Mouse (Mus musculus) liver, embryonic 13.5 days (tissue): ENCODE measurements around the gene Sppl2b. TPM values are rescaled to one million over a fixed set of nuclear protein-coding genes. Genes with fewer than 3 reads are reported as not detected.

ENCODE experiments used
- ATAC-seq: fragments of 200-750 bp; cut with Nextera tagmentation; 2 replicates; pipeline ENCODE4 v1.8.0; 2017; ENCODE audit warnings: low read depth, mild to moderate bottlenecking, moderate number of reproducible peaks, moderate library complexity
- DNase-seq: peaks from one replicate; pipeline ENCODE4 v3.0.0; 2022
- H3K27ac ChIP-seq: fragments of 300-500 bp; sonication (generic); 2 replicates; pipeline ENCODE4 v1.5.1; 2015; ENCODE audit warnings: moderate library complexity, mild to moderate bottlenecking, inconsistent platforms
- H3K27me3 ChIP-seq: fragments of 300-500 bp; sonication (generic); 2 replicates; pipeline ENCODE4 v1.6.1; 2015; ENCODE audit warnings: mild to moderate bottlenecking, inconsistent platforms
- H3K36me3 ChIP-seq: fragments of 300-500 bp; sonication (generic); 2 replicates; pipeline ENCODE4 v1.6.1; 2015; ENCODE audit warnings: mild to moderate bottlenecking, inconsistent platforms
- H3K4me1 ChIP-seq: fragments of 300-500 bp; sonication (generic); replicated peaks from 2 replicates; pipeline ENCODE4 v1.6.1; 2015; ENCODE audit warnings: inconsistent platforms
- H3K4me2 ChIP-seq: fragments of 300-500 bp; sonication (generic); 2 replicates; pipeline ENCODE4 v1.6.1; 2015; ENCODE audit warnings: inconsistent platforms, mild to moderate bottlenecking, moderate library complexity
- H3K4me3 ChIP-seq: fragments of 300-500 bp; sonication (generic); replicated peaks from 2 replicates; pipeline ENCODE4 v1.5.1; 2015; ENCODE audit warnings: mild to moderate bottlenecking, inconsistent platforms
- H3K9ac ChIP-seq: fragments of 300-500 bp; sonication (generic); 2 replicates; pipeline ENCODE4 v1.6.1; 2015; ENCODE audit warnings: mild to moderate bottlenecking, inconsistent platforms
- H3K9me3 ChIP-seq: fragments of 300-500 bp; sonication (generic); replicated peaks from 2 replicates; pipeline ENCODE4 v1.6.1; 2016; ENCODE audit warnings: inconsistent platforms
- WGBS: fragments of 180-500 bp; shearing (Covaris S2); methylation state at CpG from one replicate; pipeline ENCODE4 v1.1.7; 2015; ENCODE audit not compliant: insufficient replicate concordance; 5-methylcytosine and 5-hydroxymethylcytosine counted together
- polyA plus RNA-seq: library from polyadenylated mRNA; unstranded; fragments of >200 nt; fragmentation: Nextera tagmentation; extraction: Ambion mirVana; gene quantifications from 2 replicates; pipeline ENCODE4 v1.2.1, GENCODE M21; 2015

Sppl2b gene
- polyA plus RNA-seq, 1 experiment from 2014 or later, result 56.8 TPM

DNA sequence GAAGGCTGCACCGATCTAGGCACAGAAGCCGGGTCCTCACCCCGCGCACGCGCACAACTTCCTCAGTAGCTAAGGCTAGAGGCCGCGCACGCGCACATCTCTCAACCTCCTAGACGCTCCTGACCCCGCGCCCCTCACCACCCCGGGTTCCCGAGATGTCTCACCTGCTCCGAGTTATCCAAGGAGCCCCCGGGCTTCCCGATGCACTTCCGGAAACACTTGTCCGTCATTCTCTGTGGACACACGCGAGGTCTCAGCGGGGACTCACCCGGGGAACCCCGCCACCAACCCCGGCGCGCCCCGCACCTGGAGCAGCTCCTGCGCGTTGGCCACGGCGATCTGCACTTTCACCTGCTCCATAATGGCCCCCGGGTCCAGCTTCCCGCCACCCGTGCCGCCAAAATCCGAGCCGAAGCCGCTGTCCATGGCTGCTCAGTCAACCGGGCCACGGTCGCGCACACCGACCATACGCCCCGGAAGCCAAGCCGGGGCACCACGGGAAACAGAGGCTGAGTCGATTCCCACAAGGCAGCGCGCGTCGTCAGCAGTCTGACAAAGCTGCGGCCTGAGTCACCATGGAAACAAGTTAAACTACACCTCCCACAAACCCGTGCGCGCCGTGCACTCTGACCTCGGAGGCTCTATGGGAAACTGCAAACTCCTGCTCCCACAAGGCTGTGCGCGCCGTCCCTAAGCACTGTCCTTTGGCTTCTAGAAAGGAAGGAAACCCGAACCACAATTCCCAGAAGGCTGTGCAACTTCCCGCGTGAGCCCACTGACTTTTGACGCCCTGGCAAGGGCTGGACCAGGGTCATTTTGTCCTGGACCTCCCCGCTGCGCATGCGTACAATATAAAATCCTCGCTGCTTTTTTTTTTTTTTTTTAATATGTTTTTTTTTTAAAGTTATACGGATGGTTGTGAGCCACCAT, 45.5 kb downstream of the Sppl2b start, which contains the start of gene Timm13:
Timm13 (minus strand) TSS at position 652 of the 930 bp plus-strand sequence.
- WGBS, result under 1% methylated on average over 72 of the region's 72 CpGs
- peak; percentile 98 for DNase-seq
- peak within 1 kb of the TSS; percentile 79 for H3K4me3 ChIP-seq

DNA sequence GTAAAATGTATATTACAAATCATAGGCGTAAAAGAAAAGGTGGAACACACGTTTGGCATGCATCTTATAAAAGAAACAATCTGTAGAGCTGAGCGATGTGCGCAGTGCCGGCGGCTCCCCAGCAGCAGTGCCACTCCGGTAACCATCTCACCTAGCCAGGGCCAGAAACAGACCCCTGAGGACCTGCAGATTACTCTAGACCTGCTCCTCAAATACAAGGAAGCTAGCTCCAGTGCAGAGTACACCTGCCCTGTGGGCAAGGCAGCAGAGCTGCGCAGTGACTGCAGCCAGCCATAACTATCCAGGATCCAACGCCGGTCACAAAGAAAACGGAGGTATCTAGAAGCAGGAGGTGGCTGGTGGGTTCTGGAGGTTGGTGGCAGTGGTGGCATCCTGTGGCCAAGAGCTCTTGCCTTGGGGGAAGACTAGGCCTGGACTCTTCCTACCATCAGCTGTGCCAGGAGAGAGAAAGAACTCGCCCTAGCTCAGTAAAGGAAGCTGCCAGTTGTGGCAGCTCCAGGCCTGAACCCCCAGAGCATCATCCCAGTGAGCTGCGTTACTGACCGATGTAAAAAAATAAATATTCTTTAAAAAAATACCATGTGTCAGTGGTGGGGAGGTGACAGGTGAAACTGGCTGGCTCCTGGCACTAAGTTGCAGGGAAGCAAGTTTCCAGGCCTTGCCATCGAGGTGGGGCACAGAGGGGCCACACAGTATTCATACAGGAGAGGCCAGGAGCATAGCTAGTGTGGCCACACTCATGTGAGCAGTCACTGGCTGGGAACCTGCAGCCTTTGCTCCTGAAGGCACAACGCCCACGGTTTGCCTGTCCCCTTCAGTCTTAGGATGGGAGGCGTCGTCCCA, 46.6 kb downstream of the Sppl2b start:
- DNase-seq (no peak), ATAC-seq (no peak)
- Histone ChIP-seq H3K4me1 (peaks cover 37% of the 10 kb centered on the region), H3K4me2 (peak overlapping the region; percentile 89), H3K36me3 (peaks cover 62% of the 10 kb centered on the region), H3K9ac (peak overlapping the region; percentile 44), H3K4me3 (peak overlapping the region; percentile 79), H3K9me3 (no peaks in the 10 kb centered on the region), H3K27me3 (no peaks in the 10 kb centered on the region), H3K27ac (peak overlapping the region; percentile 68)
- WGBS, result 86% methylated on average over 19 of the region's 19 CpGs

More for the DNA sequence above, 45.5 kb downstream of the Sppl2b start, which contains the start of gene Timm13:
- Histone ChIP-seq H3K9me3 (no peaks in the 10 kb centered on the region), H3K27me3 (no peaks in the 10 kb centered on the region), H3K27ac (peak within 1 kb of the TSS; percentile 86), H3K9ac (peak within 1 kb of the TSS; percentile 83), H3K36me3 (peaks cover 53% of the 10 kb centered on the region), H3K4me1 (peaks cover 37% of the 10 kb centered on the region), H3K4me2 (peak within 1 kb of the TSS; percentile 89)
- peak; percentile 92 for ATAC-seq

GRCm38 (mm10) chr10:80902273-80902940, 47.3 kb downstream of the Sppl2b start:
- Histone ChIP-seq H3K36me3 (peaks cover 66% of the 10 kb centered on the region), H3K4me1 (peaks cover 34% of the 10 kb centered on the region), H3K27ac (no peak overlapping the region), H3K4me3 (no peak overlapping the region), H3K27me3 (no peaks in the 10 kb centered on the region), H3K9ac (no peak overlapping the region), H3K4me2 (no peak overlapping the region), H3K9me3 (no peaks in the 10 kb centered on the region)
- ATAC-seq (no peak), DNase-seq (no peak)
- 86% methylated on average over 9 of the region's 9 CpGs for WGBS

DNA sequence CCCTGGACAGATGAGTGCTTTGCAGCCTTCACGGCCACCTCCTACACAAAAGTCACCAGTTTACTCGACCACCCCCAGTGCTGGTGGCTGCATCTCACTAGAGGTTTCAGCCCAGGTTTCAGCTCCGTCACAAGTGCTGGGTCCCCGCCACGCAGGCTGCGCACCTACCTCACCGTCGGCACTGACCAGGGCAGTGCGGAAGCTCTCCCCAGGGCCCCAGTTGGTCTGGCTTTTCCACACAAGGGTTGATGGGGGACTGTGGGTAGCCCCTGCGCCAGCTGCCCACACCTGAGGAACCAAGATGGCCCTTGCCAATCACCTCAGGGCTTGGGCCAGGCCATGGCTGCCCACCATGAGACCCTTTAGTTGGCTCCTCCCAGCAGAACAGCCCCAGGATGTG, 48.2 kb downstream of the Sppl2b start:
- H3K4me2 ChIP-seq, result no peak overlapping the region
- no peak overlapping the region for H3K4me3 ChIP-seq
- ATAC-seq (no peak), DNase-seq (no peak)
- peaks cover 67% of the 10 kb centered on the region for H3K36me3 ChIP-seq
- WGBS, result 86% methylated on average over 10 of the region's 10 CpGs
- H3K4me1 ChIP-seq, result peaks cover 26% of the 10 kb centered on the region
- H3K27me3 ChIP-seq, result no peaks in the 10 kb centered on the region
- no peaks in the 10 kb centered on the region for H3K9me3 ChIP-seq
- no peak overlapping the region for H3K27ac ChIP-seq
- H3K9ac ChIP-seq, result no peak overlapping the region

DNA sequence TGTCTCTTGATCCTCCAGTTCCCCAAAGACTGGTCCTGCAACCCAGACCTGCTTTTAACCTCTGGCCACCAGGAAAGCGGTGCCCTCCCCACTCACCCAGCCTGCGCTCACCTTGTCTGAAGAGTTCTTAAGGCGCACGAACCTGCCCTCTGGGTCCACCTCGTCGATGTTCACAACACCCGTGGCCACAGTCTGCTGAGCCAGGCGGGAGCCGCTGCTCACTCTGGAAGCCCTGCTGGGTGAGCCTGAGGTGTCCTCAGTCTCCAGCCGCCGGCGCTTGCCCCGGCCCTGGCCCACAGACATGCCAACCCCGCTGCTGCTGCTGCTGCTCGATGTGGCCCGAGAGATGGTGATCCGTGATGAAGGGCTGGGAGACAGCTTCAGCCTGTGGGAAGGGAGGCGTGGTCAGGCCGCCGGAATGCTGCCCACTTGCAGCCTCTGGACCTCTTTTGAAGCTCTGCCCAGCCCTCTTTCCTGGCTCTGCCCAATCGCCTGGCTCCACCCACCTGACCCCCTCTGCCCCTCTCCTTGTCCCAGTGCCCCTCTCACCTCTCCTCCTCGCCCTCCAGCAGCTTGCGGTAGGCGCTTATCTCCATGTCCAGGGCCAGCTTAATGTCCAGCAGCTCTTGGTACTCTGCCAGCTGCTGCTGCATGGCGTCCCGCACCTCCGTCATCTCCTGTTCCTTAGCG, 49.1 kb downstream of the Sppl2b start:
- peaks cover 17% of the 10 kb centered on the region for H3K4me1 ChIP-seq
- H3K27ac ChIP-seq, result no peak overlapping the region
- ATAC-seq, result no peak
- no peak for DNase-seq
- H3K4me2 ChIP-seq, result no peak overlapping the region
- H3K9me3 ChIP-seq, result no peaks in the 10 kb centered on the region
- no peak overlapping the region for H3K4me3 ChIP-seq
- no peak overlapping the region for H3K9ac ChIP-seq
- no peaks in the 10 kb centered on the region for H3K27me3 ChIP-seq
- H3K36me3 ChIP-seq, result peaks cover 67% of the 10 kb centered on the region
- WGBS, result 86% methylated on average over 28 of the region's 28 CpGs

DNA sequence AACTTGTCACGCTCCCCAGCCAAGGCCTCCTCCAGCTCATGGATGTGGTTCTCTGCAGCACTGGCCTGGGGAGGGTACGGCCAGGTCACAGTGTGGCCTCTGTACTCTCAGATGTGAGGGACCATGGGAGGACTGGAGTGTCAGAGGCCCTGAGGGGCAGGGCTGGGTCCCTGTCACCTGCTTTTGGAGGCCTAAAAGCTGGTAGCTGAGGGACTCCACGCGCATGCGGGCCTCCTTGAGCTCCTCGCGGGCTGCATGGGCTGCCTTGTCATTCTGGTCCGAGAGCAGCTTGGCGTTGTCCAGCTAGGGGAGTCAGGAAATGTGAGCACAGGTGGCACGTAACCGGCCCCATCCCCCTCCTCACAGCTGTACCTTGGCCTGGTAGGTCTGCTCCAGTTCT, 49.6 kb downstream of the Sppl2b start:
- no peak for DNase-seq
- H3K27me3 ChIP-seq, result no peaks in the 10 kb centered on the region
- no peak overlapping the region for H3K4me2 ChIP-seq
- H3K36me3 ChIP-seq, result peaks cover 67% of the 10 kb centered on the region
- H3K9me3 ChIP-seq, result no peaks in the 10 kb centered on the region
- 86% methylated on average over 11 of the region's 11 CpGs for WGBS
- no peak overlapping the region for H3K9ac ChIP-seq
- H3K27ac ChIP-seq, result no peak overlapping the region
- peaks cover 11% of the 10 kb centered on the region for H3K4me1 ChIP-seq
- ATAC-seq, result no peak
- H3K4me3 ChIP-seq, result no peak overlapping the region

DNA sequence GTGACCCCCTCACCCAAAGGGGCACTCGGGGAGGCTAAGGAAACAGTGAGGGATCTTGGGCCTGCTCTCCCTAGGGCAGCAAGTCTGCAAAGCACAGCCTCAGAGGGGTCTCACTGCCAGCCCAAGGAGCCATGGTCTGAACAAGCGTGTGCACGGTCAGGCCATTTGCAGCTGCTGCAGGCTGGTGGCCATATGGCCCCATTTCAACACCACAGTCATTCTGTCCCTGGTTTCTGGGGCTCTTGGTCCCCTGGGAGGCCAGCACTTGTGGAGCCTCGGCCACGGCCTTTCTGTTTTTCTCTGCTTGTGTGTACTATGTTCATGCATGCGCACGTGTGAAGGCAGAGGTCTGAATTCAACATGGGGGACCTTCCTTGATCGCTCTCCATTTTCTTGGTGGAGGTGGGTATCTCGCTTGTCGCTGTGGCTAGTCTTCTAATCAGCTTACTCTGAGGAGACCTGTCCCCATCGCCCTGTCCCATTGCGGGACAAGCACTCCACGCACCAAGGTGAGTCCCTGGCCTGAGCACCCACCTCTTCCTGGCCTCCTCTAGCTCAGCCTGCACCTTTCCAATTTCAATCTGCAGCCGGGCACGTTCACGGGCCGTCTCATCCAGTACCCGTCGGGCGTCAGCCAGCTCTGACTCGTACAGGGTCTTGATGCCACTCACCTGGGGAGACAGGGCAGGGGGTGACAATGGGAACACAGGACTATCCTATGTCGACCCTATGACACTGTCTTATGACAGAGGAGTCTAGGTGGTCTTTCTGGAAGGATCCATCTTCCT, 54.5 kb downstream of the Sppl2b start:
- 83% methylated on average over 22 of the region's 22 CpGs for WGBS
- no peak overlapping the region for H3K27ac ChIP-seq
- no peaks in the 10 kb centered on the region for H3K9me3 ChIP-seq
- no peak for DNase-seq
- no peak overlapping the region for H3K4me2 ChIP-seq
- ATAC-seq, result no peak
- no peaks in the 10 kb centered on the region for H3K27me3 ChIP-seq
- peaks cover 14% of the 10 kb centered on the region for H3K4me1 ChIP-seq
- peaks cover 78% of the 10 kb centered on the region for H3K36me3 ChIP-seq
- H3K9ac ChIP-seq, result no peak overlapping the region
- H3K4me3 ChIP-seq, result no peak overlapping the region

GRCm38 (mm10) chr10:80911354-80911753, 56.3 kb downstream of the Sppl2b start:
- Histone ChIP-seq H3K4me1 (peaks cover 32% of the 10 kb centered on the region), H3K9ac (no peak overlapping the region), H3K9me3 (no peaks in the 10 kb centered on the region), H3K4me2 (no peak overlapping the region), H3K27ac (no peak overlapping the region), H3K4me3 (no peak overlapping the region), H3K27me3 (no peaks in the 10 kb centered on the region), H3K36me3 (peaks cover 62% of the 10 kb centered on the region)
- DNase-seq (no peak), ATAC-seq (no peak)
- 81% methylated on average over 4 of the region's 4 CpGs for WGBS

DNA sequence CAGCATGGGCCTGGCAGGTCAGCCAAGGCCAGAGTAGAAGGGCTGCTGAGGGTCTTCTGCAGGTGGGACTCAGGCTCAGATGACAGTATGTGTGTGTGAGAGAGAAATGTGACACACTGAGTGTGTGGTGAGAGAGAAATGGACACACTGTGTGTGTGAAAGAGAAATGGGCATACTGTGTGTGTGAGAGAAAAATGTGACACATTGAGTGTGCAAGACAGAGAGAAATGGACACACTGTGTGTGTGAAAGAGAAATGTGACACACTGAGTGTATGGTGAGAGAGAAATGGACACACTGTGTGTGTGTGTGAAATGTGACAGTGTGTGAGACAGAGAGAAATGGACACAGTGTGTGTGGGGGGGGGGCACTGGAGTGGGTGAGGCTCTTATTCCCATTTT, 56.8 kb downstream of the Sppl2b start:
- ATAC-seq (no peak), DNase-seq (no peak)

GRCm38 (mm10) chr10:80913364-80914011, 58.4 kb downstream of the Sppl2b start:
- H3K27me3 ChIP-seq, result peaks cover 12% of the 10 kb centered on the region
- no peak for DNase-seq
- ATAC-seq, result no peak
- 87% methylated on average over 7 of the region's 8 CpGs for WGBS
- peaks cover 46% of the 10 kb centered on the region for H3K36me3 ChIP-seq
- no peak overlapping the region for H3K4me2 ChIP-seq
- peak overlapping the region; percentile 6; the same call in 1 of the 2 replicates for H3K27ac ChIP-seq
- H3K9ac ChIP-seq, result no peak overlapping the region
- no peaks in the 10 kb centered on the region for H3K9me3 ChIP-seq
- peaks cover 53% of the 10 kb centered on the region for H3K4me1 ChIP-seq
- H3K4me3 ChIP-seq, result no peak overlapping the region

More for the DNA sequence above, 56.8 kb downstream of the Sppl2b start:
- no peak overlapping the region for H3K27ac ChIP-seq
- no peak overlapping the region for H3K9ac ChIP-seq
- peaks cover 60% of the 10 kb centered on the region for H3K36me3 ChIP-seq
- H3K4me2 ChIP-seq, result no peak overlapping the region
- no peaks in the 10 kb centered on the region for H3K27me3 ChIP-seq
- peaks cover 37% of the 10 kb centered on the region for H3K4me1 ChIP-seq
- H3K9me3 ChIP-seq, result no peaks in the 10 kb centered on the region
- H3K4me3 ChIP-seq, result no peak overlapping the region
